Mouse (Mus musculus) CD4-positive, CD25-positive, alpha-beta regulatory T cell, adult 2 months (primary cell): ENCODE results near the gene Nutm1.

Source experiments
- DNase-seq: peaks from one replicate; pipeline ENCODE4 v3.0.0-alpha.2; 2012; ENCODE audit warnings: low read depth, low spot score

Nutm1 gene

DNA sequence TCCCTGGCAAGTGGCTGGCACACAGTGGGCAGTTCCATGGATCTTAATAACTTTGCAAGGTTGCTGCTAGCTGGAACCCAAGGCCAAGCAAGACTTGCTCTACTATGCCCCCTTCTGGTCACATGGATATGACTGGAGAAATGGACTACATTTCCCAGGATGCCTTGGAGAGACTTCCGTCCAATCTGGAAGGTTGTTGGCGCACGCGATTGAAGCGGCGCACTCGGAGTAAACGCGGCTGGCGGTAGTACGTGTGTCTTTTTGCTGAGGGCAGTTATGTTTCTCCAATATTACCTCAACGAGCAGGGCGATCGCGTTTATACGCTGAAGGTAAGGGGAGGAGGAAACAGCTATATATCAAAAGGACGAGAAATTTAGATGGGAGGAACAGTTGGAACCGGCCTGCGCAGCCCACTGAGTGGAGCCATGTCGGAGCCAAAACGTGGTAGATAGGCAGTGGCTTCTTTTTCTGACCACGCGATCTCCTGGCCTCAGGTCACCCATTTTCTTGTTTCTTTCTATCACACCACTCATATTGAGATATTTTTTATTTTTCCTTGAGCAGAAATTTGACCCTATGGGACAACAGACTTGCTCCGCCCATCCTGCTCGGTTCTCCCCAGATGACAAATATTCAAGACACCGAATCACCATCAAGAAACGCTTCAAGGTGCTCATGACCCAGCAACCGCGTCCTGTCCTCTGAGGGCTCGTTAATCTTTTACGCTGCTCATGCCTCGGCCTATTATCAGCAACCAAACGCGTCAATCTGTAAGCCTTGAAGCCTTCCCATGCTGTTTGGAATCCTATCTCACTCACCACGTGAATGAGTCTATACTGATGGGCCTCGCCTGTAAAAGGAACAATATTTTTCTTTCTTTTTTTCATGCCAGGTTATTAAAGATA lies 2.9 kb upstream of the Nutm1 start, which contains the start of gene Nop10:
Gene Nop10, plus strand, starts transcription at position 179 of the 906 bp plus-strand sequence.
- peak; percentile 91 for DNase-seq

- DNase-seq: no peak
Observed at GRCm38 (mm10) chr2:112254675-112255515, 4.2 kb downstream of the Nutm1 start.

DNA sequence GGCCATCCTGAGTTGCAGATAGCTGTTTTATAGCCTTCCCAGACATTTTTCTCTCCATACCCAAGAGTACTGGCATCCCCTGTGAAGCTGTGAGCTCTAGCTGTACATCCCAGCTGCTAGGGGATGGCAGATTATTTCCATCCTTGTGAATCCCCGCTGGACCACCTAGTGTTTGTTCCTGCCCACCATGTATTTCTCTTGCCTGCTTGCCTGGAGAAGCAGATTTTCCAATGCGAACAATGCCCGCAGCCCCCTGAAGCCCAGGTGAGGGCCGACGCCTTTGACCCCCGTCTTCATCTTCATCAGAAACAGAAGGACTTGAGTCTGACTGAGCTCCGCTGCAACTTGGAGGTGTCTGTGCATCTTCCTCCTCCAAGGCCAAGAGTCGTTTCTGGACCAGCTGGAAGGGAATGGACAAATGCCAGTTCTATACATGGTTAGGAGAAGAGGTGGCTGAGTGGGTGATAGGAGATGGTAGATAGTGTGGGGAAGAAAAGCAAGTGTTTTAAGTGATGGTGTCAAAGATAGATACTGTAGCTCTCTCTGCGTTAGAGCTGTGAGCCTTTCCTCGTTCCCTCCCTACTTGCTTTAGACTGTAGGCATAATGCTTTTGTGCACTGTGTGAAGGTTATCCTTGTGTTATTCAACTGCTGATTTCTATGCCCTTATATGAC lies 9.2 kb downstream of the Nutm1 start:
- DNase-seq: no peak

DNA sequence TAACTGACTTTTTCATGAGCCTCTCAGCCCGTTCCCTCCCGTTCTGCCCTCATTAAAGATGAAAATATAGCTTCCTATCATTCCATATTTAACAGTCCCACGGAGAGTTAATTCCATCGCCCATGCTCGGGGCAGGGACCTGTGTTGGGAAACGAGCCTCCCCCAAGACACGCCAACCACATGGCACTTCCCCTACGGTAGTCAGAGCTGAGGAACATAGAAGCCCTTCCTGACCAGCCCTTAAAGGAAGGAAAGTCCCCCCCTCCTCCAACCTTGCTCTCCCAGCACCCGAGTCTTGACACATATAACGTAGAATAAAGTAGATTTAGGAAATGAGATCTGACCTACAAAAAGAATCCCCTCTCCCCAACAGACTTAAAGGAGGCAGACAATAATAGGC lies 11.8 kb downstream of the Nutm1 start:
- DNase-seq: no peak

DNA sequence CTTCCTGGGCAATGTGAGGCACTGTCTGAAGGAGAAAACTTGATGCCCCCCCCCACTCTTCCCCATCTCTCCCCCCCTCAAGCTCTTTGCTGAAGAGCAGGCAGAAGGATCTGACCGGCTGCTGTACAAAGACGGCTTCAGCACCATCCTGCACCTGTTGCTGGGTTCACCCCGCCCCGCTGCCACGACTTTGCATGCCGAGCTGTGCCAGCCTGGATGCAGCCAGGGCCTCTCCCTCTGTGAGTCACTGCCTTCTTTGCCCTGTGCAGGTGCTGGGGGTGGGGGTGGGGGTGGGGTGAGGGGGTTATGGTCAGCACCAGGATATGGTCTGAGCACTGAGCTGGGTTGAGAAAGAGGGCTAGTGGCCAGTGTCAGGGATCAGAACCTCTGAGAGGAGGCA lies 12.9 kb downstream of the Nutm1 start:
- DNase-seq: no peak

- no peak for DNase-seq
Observed at GRCm38 (mm10) chr2:112245307-112245706, 13.8 kb downstream of the Nutm1 start.

DNA sequence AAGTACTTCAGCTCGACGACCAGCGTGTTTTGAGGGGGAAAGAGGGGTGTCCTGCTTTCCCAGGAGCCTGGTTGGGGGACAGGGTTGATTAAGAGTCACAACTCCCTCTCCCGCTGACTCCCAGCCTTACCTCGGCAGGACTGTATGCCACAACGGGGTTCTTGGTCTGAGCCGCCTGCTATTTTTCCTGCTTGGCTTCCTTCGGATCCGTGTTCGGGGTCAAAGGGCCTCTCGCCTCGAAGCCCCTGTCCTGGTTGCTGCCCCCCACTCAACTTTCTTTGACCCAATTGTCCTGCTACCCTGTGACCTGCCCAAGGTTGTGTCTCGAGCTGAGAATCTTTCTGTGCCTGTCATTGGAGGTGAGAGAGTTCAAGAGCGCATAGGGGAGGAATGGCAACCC lies 17.3 kb downstream of the Nutm1 start:
- no peak for DNase-seq

DNA sequence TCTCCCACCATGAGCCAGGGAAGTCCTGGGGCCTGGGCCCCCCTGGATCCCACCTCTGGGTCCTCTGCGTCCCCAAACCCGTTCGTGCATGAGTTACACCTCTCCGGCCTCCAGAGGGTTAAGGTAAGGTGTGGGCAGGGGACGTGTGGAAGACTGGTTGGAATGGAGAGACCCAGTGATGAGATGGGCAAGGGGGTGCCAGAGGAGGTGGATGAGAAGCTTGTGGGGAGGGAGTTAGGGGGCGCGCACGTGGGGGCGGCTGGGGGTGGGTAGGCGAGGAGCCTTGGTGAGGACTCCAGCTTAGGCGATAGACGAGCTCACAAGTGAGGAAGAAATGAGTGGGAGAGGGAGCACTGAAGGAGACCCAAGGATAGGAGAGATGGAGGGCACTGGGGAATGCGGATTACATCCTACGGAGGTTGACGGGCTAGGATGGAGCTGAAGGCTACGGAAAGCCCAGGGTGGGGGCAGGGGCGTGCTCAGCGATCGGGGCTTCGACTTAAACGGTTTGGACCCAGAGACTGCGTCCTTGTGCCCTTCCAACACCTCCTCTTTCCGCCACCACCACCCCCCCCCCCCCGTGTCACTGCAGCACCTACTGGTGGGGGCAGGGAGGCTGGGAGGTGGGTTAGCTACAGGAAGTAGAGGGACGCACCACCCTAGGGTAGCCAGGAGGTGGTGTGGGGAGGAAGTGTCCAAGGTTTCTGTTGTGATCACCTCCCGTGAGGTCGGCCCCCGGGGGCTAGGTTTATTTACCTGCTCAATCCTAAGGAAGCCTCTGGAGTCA lies 19.0 kb downstream of the Nutm1 start:
- DNase-seq: peak; percentile 66

GRCm38 (mm10) chr2:112239212-112239934 lies 19.7 kb downstream of the Nutm1 start, which contains the start of gene Lpcat4:
TSS of gene Lpcat4 (plus strand) at chr2:112239468.
- peak; percentile 90 for DNase-seq

GRCm38 (mm10) chr2:112238006-112238405 lies 21.1 kb downstream of the Nutm1 start:
- peak; percentile 20 for DNase-seq

- no peak for DNase-seq
Observed at GRCm38 (mm10) chr2:112236620-112237019, 22.5 kb downstream of the Nutm1 start.

DNA sequence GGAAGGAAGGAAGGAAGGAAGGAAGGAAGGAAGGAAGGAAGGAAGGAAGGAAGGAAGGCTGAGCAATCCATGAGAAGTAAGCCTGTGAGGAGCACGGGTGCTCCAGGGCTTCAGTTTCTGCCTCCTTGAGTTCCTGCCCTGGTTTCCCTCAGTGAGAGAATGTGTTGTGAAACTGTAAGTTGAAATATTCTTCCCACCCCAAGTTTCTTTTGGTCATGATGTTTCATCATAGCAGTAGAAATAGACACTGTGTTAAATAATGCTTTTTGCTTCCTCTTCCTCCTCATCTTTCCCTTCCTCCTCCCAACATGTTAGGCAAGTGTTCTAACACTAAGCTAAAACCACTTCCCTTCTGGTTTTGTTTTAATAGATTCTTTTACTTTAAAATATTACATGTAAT lies 26.5 kb downstream of the Nutm1 start:
- DNase-seq: no peak

- DNase-seq: no peak
Observed at GRCm38 (mm10) chr2:112224356-112224755, 34.7 kb downstream of the Nutm1 start.

DNA sequence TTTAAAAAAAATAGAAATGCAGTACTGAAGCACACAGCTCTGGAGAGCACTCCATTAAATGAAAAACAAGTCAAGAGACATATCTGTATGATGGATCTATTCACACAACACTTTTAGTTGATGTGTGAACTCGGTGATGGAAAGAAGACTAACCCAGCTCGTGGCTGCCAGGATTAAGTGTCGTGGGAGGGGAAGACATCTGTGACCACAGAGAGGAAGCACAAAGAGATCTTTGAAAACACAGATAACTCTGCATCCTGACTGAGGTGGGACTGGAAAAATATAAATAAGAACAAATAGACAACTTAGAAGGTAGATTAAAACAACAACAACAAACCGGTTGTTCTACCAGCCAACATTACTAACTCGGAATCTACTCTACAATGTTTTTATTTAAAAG lies 36.5 kb downstream of the Nutm1 start:
- DNase-seq: peak; percentile 29

DNA sequence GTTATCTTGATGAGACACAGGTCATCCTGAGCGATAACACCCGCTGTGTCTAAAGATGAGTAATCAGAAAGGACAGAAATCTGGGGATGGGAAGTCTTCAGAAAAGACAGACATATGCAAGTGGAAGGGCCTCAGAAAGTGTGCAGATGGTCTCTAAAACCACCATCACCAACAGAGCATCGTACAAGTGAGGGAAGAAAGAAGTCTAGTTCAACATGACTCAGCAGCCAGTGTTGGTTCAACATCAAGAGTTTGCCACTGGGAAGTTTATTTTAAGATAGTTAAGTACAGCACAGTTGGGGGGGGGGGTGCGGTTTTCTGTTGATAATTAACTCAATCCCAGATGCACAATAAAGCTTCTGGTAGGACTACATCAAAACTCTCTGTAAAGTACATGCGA lies 38.2 kb downstream of the Nutm1 start:
- DNase-seq: no peak

DNA sequence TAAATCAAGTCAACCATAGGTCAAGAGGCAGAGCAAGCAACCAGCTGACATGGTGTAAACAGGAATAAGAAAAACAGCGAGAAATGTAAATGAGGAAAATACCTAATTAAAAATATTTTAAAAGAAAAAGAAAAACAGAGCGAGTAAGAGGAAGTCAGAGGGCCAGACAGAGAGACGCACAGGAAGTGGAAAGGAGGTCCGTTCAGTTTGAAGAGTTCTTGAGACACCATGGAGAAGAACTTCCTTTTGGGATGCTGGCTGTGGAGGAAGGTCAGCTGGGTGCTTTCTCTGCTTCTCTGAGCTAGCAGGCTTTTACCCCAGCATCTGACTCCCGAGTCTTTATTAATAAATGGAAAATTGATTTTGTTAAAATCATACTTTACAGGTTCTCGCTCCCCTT lies 41.5 kb downstream of the Nutm1 start:
- no peak for DNase-seq

DNA sequence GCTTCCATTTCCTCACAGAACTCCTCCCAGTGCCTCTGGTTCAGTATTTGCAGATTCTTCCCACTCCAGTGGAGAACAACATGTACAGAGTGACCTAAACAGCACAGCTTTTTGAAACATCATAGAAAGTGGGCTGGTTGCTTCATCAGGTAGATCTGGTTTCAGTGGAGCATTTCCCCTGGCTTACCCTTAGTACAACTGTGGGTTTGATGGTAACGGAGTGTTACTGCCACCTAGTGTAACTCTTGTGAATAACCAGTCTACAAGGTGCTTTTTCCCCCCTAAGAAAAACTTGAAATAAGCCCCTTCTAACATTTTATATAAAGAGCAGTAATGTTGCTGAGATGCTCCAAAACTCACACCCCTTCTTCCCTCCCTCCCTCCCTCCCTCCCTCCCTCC lies 43.1 kb downstream of the Nutm1 start:
- DNase-seq: peak; percentile 65

GRCm38 (mm10) chr2:112210699-112211098 lies 48.4 kb downstream of the Nutm1 start:
- no peak for DNase-seq

- no peak for DNase-seq
Observed at GRCm38 (mm10) chr2:112210142-112210541, 48.9 kb downstream of the Nutm1 start.

GRCm38 (mm10) chr2:112203056-112203455 lies 56.0 kb downstream of the Nutm1 start:
- DNase-seq: no peak
